Mouse (Mus musculus) olfactory bulb, adult 2 months (tissue): ENCODE results near the gene Med24. TPM values are rescaled to one million over a fixed set of nuclear protein-coding genes. Genes with fewer than 3 reads are reported as not detected.
A peak's percentile ranks its signal among the peaks of the same experiment; 100 is the strongest.
"Not testable (repeated sequence)": the region's sequence is repeated elsewhere in the genome, so short reads cannot be mapped to it uniquely, and the experiment has no call there.

Experiments
- H3K27ac ChIP-seq: fragments of 200-500 bp; 2 replicates; pipeline ENCODE4 v1.5.1; 2012; ENCODE audit warnings: low read depth, low read length; ENCODE audit not compliant: insufficient read depth
- H3K4me1 ChIP-seq: fragments of 200-500 bp; 2 replicates; pipeline ENCODE4 v1.6.1; 2012; ENCODE audit warnings: low read length; ENCODE audit not compliant: control insufficient read depth, insufficient read depth
- H3K4me3 ChIP-seq: fragments of 200-500 bp; 2 replicates; pipeline ENCODE4 v1.5.1; 2012; ENCODE audit warnings: mild to moderate bottlenecking, low read depth, low read length, moderate library complexity; ENCODE audit not compliant: insufficient read depth
- CTCF ChIP-seq: fragments of 200-500 bp; IDR thresholded peaks from 2 replicates; pipeline ENCODE4 v1.5.1; 2012; ENCODE audit warnings: low read depth, mild to moderate bottlenecking, low read length, moderate library complexity; ENCODE audit not compliant: insufficient read depth
- POLR2A ChIP-seq: fragments of 200-500 bp; IDR thresholded peaks from 2 replicates; pipeline ENCODE4 v1.6.1; 2012; ENCODE audit warnings: mild to moderate bottlenecking, low read depth, low read length, moderate library complexity; ENCODE audit not compliant: insufficient read depth
- whole genome bisulfite sequencing: fragments of 180-500 bp; shearing (Covaris S2); methylation state at CpG from one replicate; pipeline ENCODE4 v1.1.7; 2018; 5-methylcytosine and 5-hydroxymethylcytosine counted together
- polyA plus RNA-seq: library from polyadenylated mRNA; stranded (reverse); fragments of >200 nt; gene quantifications from 2 replicates; pipeline ENCODE4 v1.2.4, GENCODE M21; 2012; ENCODE audit warnings: low replicate concordance; ENCODE audit not compliant: missing spikeins, insufficient read depth, insufficient read length

Med24 gene
- polyA plus RNA-seq, 1 experiment, result not detected

- 95% methylated on average over 1 of the region's 1 CpGs for WGBS
- no peak for TF ChIP-seq CTCF
- no peak for TF ChIP-seq POLR2A
- no peaks in the 10 kb centered on the region for H3K4me1 ChIP-seq
- H3K27ac ChIP-seq, result no peak overlapping the region
- H3K4me3 ChIP-seq, result no peak overlapping the region
Measured at GRCm38 (mm10) chr11:98680023-98680422, 49.2 kb downstream of the Med24 start.

GRCm38 (mm10) chr11:98675829-98676363 lies 53.3 kb downstream of the Med24 start:
- peaks cover 5% of the 10 kb centered on the region for H3K4me1 ChIP-seq
- TF ChIP-seq CTCF, result no peak
- TF ChIP-seq POLR2A, result no peak
- H3K27ac ChIP-seq, result no peak overlapping the region
- H3K4me3 ChIP-seq, result no peak overlapping the region
- 55% methylated on average over 7 of the region's 7 CpGs for WGBS

- WGBS, result 1% methylated on average over 7 of the region's 7 CpGs
Measured at GRCm38 (mm10) chr11:98673136-98673535, 56.1 kb downstream of the Med24 start.

GRCm38 (mm10) chr11:98672482-98672881 lies 56.8 kb downstream of the Med24 start:
- Histone ChIP-seq H3K4me1 (peaks cover 5% of the 10 kb centered on the region), H3K4me3 (no peak overlapping the region), H3K27ac (no peak overlapping the region)
- 89% methylated on average over 5 of the region's 5 CpGs for WGBS
- no peak for TF ChIP-seq CTCF
- no peak for TF ChIP-seq POLR2A

More at GRCm38 (mm10) chr11:98673136-98673535, 56.1 kb downstream of the Med24 start:
- H3K4me1 ChIP-seq, H3K27ac ChIP-seq: not testable (repeated sequence)
- TF ChIP-seq CTCF, result 0 out of 2 replicates have a peak, but pooled peaks have one; percentile 9
- H3K4me3 ChIP-seq, result 0 out of 2 replicates have a peak overlapping the region, but pooled peaks have one; percentile 22

GRCm38 (mm10) chr11:98671857-98672256 lies 57.4 kb downstream of the Med24 start:
- Histone ChIP-seq H3K27ac (no peak overlapping the region), H3K4me1 (peaks cover 5% of the 10 kb centered on the region), H3K4me3 (no peak overlapping the region)
- TF ChIP-seq CTCF (no peak), POLR2A (no peak)
- WGBS, result 39% methylated on average over 5 of the region's 5 CpGs

GRCm38 (mm10) chr11:98671284-98671815 lies 57.9 kb downstream of the Med24 start:
- WGBS, result 71% methylated on average over 3 of the region's 3 CpGs
- no peak overlapping the region for H3K4me3 ChIP-seq
- H3K4me1 ChIP-seq, result peaks cover 5% of the 10 kb centered on the region
- no peak for TF ChIP-seq POLR2A
- TF ChIP-seq CTCF, result no peak
- no peak overlapping the region for H3K27ac ChIP-seq

GRCm38 (mm10) chr11:98668984-98669383 lies 60.3 kb downstream of the Med24 start:
- no peak overlapping the region for H3K4me3 ChIP-seq
- 61% methylated on average over 2 of the region's 2 CpGs for WGBS
- TF ChIP-seq POLR2A, result no peak
- H3K27ac ChIP-seq, result no peak overlapping the region
- peaks cover 5% of the 10 kb centered on the region for H3K4me1 ChIP-seq

- Histone ChIP-seq H3K4me1 (no peaks in the 10 kb centered on the region), H3K4me3 (no peak within 1 kb of the TSS), H3K27ac (no peak within 1 kb of the TSS)
- 41% methylated on average over 4 of the region's 4 CpGs for WGBS
- TF ChIP-seq POLR2A, result no peak
- no peak for TF ChIP-seq CTCF
Measured at GRCm38 (mm10) chr11:98664091-98664490, 65.1 kb downstream of the Med24 start, which contains the start of gene Gsdma. Gene Gsdma (plus strand): TSS chr11:98664351.

GRCm38 (mm10) chr11:98660517-98660916 lies 68.7 kb downstream of the Med24 start:
- WGBS, result 3% methylated on average over 6 of the region's 6 CpGs
- TF ChIP-seq POLR2A (no peak), CTCF (no peak)
- H3K4me1 ChIP-seq, result no peaks in the 10 kb centered on the region
- no peak overlapping the region for H3K27ac ChIP-seq
- no peak overlapping the region for H3K4me3 ChIP-seq

GRCm38 (mm10) chr11:98655076-98655475 lies 74.2 kb downstream of the Med24 start:
- not testable (repeated sequence) for H3K4me3 ChIP-seq, H3K27ac ChIP-seq, H3K4me1 ChIP-seq
- WGBS, result 10% methylated on average over 7 of the region's 7 CpGs

Other genes with a start within 250 kb of the Med24 start
- gene Ikzf3, start 183.4 kb downstream of the Med24 start, polyA plus RNA-seq, result 249 TPM in 1 of 2 replicates, not detected in the other
- gene Zpbp2, start 178.3 kb downstream of the Med24 start, polyA plus RNA-seq, result not detected in 2 replicates
- not detected in 2 replicates for gene Ormdl3, start 142.1 kb downstream of the Med24 start, polyA plus RNA-seq
- gene Lrrc3c, start 131.1 kb downstream of the Med24 start, polyA plus RNA-seq, result not detected in 2 replicates
- gene Gm12355, start 103.8 kb downstream of the Med24 start, polyA plus RNA-seq, result not detected in 2 replicates
- not detected in 2 replicates for gene Gsdma3, start 103.1 kb downstream of the Med24 start, polyA plus RNA-seq
- not detected in 2 replicates for gene Gsdma2, start 82.7 kb downstream of the Med24 start, polyA plus RNA-seq
- gene Gsdma, start 65.1 kb downstream of the Med24 start, polyA plus RNA-seq, result not detected in 2 replicates
- gene Psmd3, start 46.9 kb downstream of the Med24 start, polyA plus RNA-seq, result not detected in 2 replicates
- not detected in 2 replicates for gene Csf3, start 28.2 kb downstream of the Med24 start, polyA plus RNA-seq
- gene Thra, start 11.2 kb upstream of the Med24 start, polyA plus RNA-seq, result 251 and 495 TPM in 2 replicates
- not detected in 2 replicates for gene Nr1d1, start 45.9 kb upstream of the Med24 start, polyA plus RNA-seq
- gene Msl1, start 66.1 kb upstream of the Med24 start, polyA plus RNA-seq, result 206 and 252 TPM in 2 replicates
- gene Casc3, start 75.5 kb upstream of the Med24 start, polyA plus RNA-seq, result not detected in 2 replicates
- 182 TPM in 1 of 2 replicates, not detected in the other for gene Rapgefl1, start 107.3 kb upstream of the Med24 start, polyA plus RNA-seq
- gene Wipf2, start 134.2 kb upstream of the Med24 start, polyA plus RNA-seq, result not detected in 2 replicates
- gene Cdc6, start 178.4 kb upstream of the Med24 start, polyA plus RNA-seq, result not detected in 2 replicates
- gene Rara, start 198.4 kb upstream of the Med24 start, polyA plus RNA-seq, result not detected in 2 replicates